Mouse (Mus musculus): ENCODE measurements at regions not wholly inside any gene's neighbourhood (a gene's known extent, or its start where the extent isn't known, plus 50 kb on each side); places are given as distances from the start of the nearest gene placed in this dataset.
"Not testable (repeated sequence)": the region's sequence is repeated elsewhere in the genome, so short reads cannot be mapped to it uniquely, and the experiment has no call there.

- not testable (repeated sequence) for TF ChIP-seq CTCF, EP300 (IDR thresholded peaks at IDR 0.05; ENCODE audit: low read depth)
These were observed 200.0 kb upstream of the Sesn3 start for GRCm38 (mm10) chr9:14074866-14075265.
